ENCODE assay signal across 8 mouse cellular contexts in the genomic region with DNA sequence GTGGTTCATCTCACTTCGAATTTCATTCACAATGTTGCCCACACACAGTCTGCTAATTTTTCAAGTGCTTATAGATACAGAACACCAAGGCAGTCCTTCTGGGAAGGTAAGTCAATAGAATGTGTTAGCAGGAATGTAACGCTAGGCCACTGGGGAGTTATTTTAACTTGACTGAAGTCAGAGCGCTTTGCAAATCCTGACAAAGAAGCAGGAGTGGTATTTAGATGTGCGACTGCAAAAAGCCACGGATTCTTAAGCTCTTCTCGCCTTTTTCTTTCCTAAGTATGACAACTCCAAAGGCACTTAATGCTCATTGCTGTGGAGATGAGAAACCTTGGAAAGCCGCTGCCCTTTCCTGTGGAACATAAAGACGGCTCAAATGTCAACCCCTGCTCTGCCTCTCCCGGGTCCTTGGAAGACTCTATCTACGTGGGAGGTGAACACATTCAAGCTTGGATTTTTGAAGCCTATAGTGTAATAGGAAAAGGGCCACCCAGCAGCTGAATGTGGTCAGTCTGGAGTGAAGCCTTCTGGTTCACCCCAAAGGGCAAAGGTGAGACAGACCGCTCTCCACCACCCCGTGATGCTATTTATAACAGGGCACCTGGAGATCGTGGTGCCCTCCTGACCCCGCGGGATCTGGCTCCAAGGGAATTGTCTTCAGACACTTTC. TPM values are rescaled to one million over a fixed set of nuclear protein-coding genes. Genes with fewer than 3 reads are reported as not detected.
DNase-seq lines count a peak whose midpoint lies in the region; ATAC-seq lines count a peak whose summit lies in the region.

No protein-coding gene starts in this region.

- peaks cover 10% of the 10 kb centered on the region for H3K36me3 ChIP-seq in heart, embryonic 13.5 days
- H3K36me3 ChIP-seq in forebrain, embryonic 12.5 days (replicated peaks), result no peaks in the 10 kb centered on the region

- no peaks in the 10 kb centered on the region for H3K9me3 ChIP-seq in heart, embryonic 13.5 days
- no peaks in the 10 kb centered on the region for H3K9me3 ChIP-seq in forebrain, embryonic 12.5 days

- peak overlapping the region; percentile 74 for H3K27ac ChIP-seq in heart, embryonic 13.5 days (replicated peaks)
- no peak overlapping the region for H3K27ac ChIP-seq in forebrain, embryonic 12.5 days

- WGBS in heart, embryonic 13.5 days, result 6% methylated on average over 15 of the region's 15 CpGs
- WGBS in forebrain, embryonic 12.5 days, result 11% methylated on average over 15 of the region's 15 CpGs

- peak overlapping the region; percentile 77 for H3K4me3 ChIP-seq in heart, embryonic 13.5 days
- H3K4me3 ChIP-seq in forebrain, embryonic 12.5 days (replicated peaks), result peak overlapping the region; percentile 70

- H3K9ac ChIP-seq in heart, embryonic 13.5 days, result peak overlapping the region; percentile 91
- peak overlapping the region; percentile 73 for H3K9ac ChIP-seq in forebrain, embryonic 12.5 days

- H3K4me1 ChIP-seq in heart, embryonic 13.5 days, result peaks cover 27% of the 10 kb centered on the region
- peaks cover 8% of the 10 kb centered on the region for H3K4me1 ChIP-seq in forebrain, embryonic 12.5 days

- DNase-seq in heart, postnatal 25 days (ENCODE audit: low spot score), result no peak
- peak; percentile 6 for DNase-seq in ES-CJ7 (ENCODE audit: low read depth, low spot score)
- peak; percentile 16 to 42 for DNase-seq in left cerebral cortex, postnatal 36 days (ENCODE audit: low spot score in 2 of 2)
- peak; percentile 41 for DNase-seq in retina, embryonic 14.5 days (ENCODE audit: low spot score)
- no peak for DNase-seq in yolk sac, embryonic 10.5 days (ENCODE audit: low spot score)
- no peak for DNase-seq in urinary bladder, postnatal 14 days (ENCODE audit: low spot score)

- peak; percentile 47; the same call in 1 of the 2 replicates for ATAC-seq in heart, embryonic 13.5 days (ENCODE audit: extremely low read depth, insufficient number of reproducible peaks, low FRiP score, low TSS enrichment)
- ATAC-seq in forebrain, embryonic 12.5 days (ENCODE audit: low FRiP score), result no peak; the same call in 1 of the 2 replicates

- intact Hi-C loops in heart, postnatal 25 days (cut with DNase I), result loop anchor here (2.0 to 5.0 kb wide), 3 partner anchors 97 to 315 kb away; partner anchors contain the start of gene Cobll1
- intact Hi-C loops in left cerebral cortex, postnatal 36 days (cut with DNase I), result loop anchor here (2.0 to 5.0 kb wide), 2 partner anchors 99 to 310 kb away; no protein-coding TSS in a partner anchor

- no peaks in the 10 kb centered on the region for H3K27me3 ChIP-seq in heart, embryonic 13.5 days (replicated peaks)
- peaks cover 19% of the 10 kb centered on the region; the same call in 1 of the 2 replicates for H3K27me3 ChIP-seq in forebrain, embryonic 12.5 days

- peak overlapping the region; percentile 92 for H3K4me2 ChIP-seq in heart, embryonic 13.5 days
- H3K4me2 ChIP-seq in forebrain, embryonic 12.5 days, result peak overlapping the region; percentile 97

RNA-seq across cellular contexts. Expression of gene Grb14, which starts 3.0 kb away (rescaled TPM):
- polyA plus RNA-seq in heart, embryonic 13.5 days (2015; fragmentation: Nextera tagmentation; extraction: Ambion mirVana), result 65.6 and 70.2 TPM in 2 replicates
- 100 to 1,000 TPM; 197 to 202 TPM for total RNA-seq in heart, postnatal 25 days (2021)
- polyA plus RNA-seq in forebrain, embryonic 12.5 days (2016; fragmentation: Nextera tagmentation; extraction: Ambion mirVana), result 5.9 and 7.5 TPM in 2 replicates
- 10 to 100 TPM; 24.3 to 27.4 TPM for total RNA-seq in left cerebral cortex, postnatal 36 days (2021)

Comparison
In these comparisons a context has a peak if more than half of its experiments do, and no peak if none do; other contexts are left out.
1. DNase-seq: peak in ES-CJ7 (single experiment), left cerebral cortex, postnatal 36 days (2 of 2) and retina, embryonic 14.5 days (single experiment); none in heart, postnatal 25 days (single experiment), yolk sac, embryonic 10.5 days (single experiment) and urinary bladder, postnatal 14 days (single experiment).
2. RNA of gene Grb14, which starts 3.0 kb away (total RNA-seq): 197 to 202 TPM in heart, postnatal 25 days; 24.3 to 27.4 TPM in left cerebral cortex, postnatal 36 days; every median in the first group is over 4 times any median in the second.